Mouse (Mus musculus) macrophage (primary cell): Measurements from ENCODE around the gene Kank1. TPM values are rescaled to one million over a fixed set of nuclear protein-coding genes. Genes with fewer than 3 reads are reported as not detected.
"Not testable (repeated sequence)": the region's sequence is repeated elsewhere in the genome, so short reads cannot be mapped to it uniquely, and the experiment has no call there.

ENCODE experiments used
- H3K27ac ChIP-seq: fragments of 350-480 bp; formaldehyde crosslinking; 2 replicates; pipeline ENCODE4 v1.9.0; 2021
- H3K36me3 ChIP-seq: fragments of 350-480 bp; formaldehyde crosslinking; 2 replicates; pipeline ENCODE4 v1.9.0; 2021; ENCODE audit errors: inconsistent target
- H3K4me3 ChIP-seq: fragments of 350-480 bp; formaldehyde crosslinking; 2 replicates; pipeline ENCODE4 v1.9.0; 2021; ENCODE audit errors: inconsistent target
- H3K79me2 ChIP-seq: fragments of 350-480 bp; formaldehyde crosslinking; 2 replicates; pipeline ENCODE4 v1.9.0; 2021; ENCODE audit errors: inconsistent target
- WGBS: methylation state at CpG from one replicate; pipeline ENCODE4 v1.1.7; 2026; ENCODE audit warnings: inconsistent platforms; ENCODE audit not compliant: missing documents; 5-methylcytosine and 5-hydroxymethylcytosine counted together
- polyA plus RNA-seq: library from polyadenylated mRNA; stranded (reverse); fragments of 250-400 nt; gene quantifications from 3 replicates; pipeline ENCODE4 v1.2.4, GENCODE M21; 2018; ENCODE audit warnings: inconsistent platforms

Gene Kank1
- polyA plus RNA-seq, 1 experiment from 2014 or later: not detected

GRCm38 (mm10) chr19:25460760-25461159 lies 224.0 kb downstream of the Kank1 start:
- H3K4me3 ChIP-seq: no peak overlapping the region
- H3K27ac ChIP-seq: no peak overlapping the region
- H3K36me3 ChIP-seq: no peaks in the 10 kb centered on the region
- H3K79me2 ChIP-seq: no peaks in the 10 kb centered on the region
- WGBS: 96% methylated on average over 6 of the region's 8 CpGs

GRCm38 (mm10) chr19:25461553-25462320 lies 225.0 kb downstream of the Kank1 start:
- Histone ChIP-seq H3K27ac (no peak overlapping the region), H3K4me3 (no peak overlapping the region), H3K79me2 (no peaks in the 10 kb centered on the region), H3K36me3 (no peaks in the 10 kb centered on the region)
- WGBS: 94% methylated on average over 19 of the region's 20 CpGs

- 62% methylated on average over 4 of the region's 4 CpGs for WGBS
- H3K4me3 ChIP-seq, H3K36me3 ChIP-seq, H3K79me2 ChIP-seq, H3K27ac ChIP-seq: not testable (repeated sequence)
These were observed 239.0 kb downstream of the Kank1 start for GRCm38 (mm10) chr19:25475806-25476205.

- Histone ChIP-seq H3K4me3 (no peak overlapping the region), H3K36me3 (no peaks in the 10 kb centered on the region), H3K27ac (no peak overlapping the region), H3K79me2 (no peaks in the 10 kb centered on the region)
- WGBS: 89% methylated on average over 5 of the region's 5 CpGs
These were observed 242.4 kb downstream of the Kank1 start for GRCm38 (mm10) chr19:25479152-25479669.

GRCm38 (mm10) chr19:25480820-25481219 lies 244.0 kb downstream of the Kank1 start:
- H3K79me2 ChIP-seq: no peaks in the 10 kb centered on the region
- no peaks in the 10 kb centered on the region for H3K36me3 ChIP-seq
- no peak overlapping the region for H3K4me3 ChIP-seq
- H3K27ac ChIP-seq: no peak overlapping the region
- WGBS: 94% methylated on average over 6 of the region's 6 CpGs

Other genes with a start within 250 kb of the Kank1 start
- gene Dock8, start 237.4 kb upstream of the Kank1 start, polyA plus RNA-seq: 41.2 to 71.9 TPM (median 45.5 TPM) in 3 replicates